Mouse (Mus musculus) MEL (cell line): ENCODE measurements around the gene Ess2. TPM values are rescaled to one million over a fixed set of nuclear protein-coding genes. Genes with fewer than 3 reads are reported as not detected.

Source experiments
- DNase-seq: peaks from one replicate; pipeline ENCODE4 v3.0.0; 2011; ENCODE audit warnings: low read depth, low spot score
- H3K27ac ChIP-seq: 2 replicates; pipeline ENCODE4 v1.5.1; 2012; ENCODE audit warnings: low read depth, mild to moderate bottlenecking, control low read depth, low read length, moderate library complexity; ENCODE audit not compliant: control insufficient read depth
- H3K27me3 ChIP-seq, 2 experiments: fragments of 150-350 bp in 1 of 2; sonication (generic) in 1 of 2; 2 replicates each; pipeline ENCODE4 v1.6.1; 2012; ENCODE audit warnings: low read length in 2 of 2, mild to moderate bottlenecking in 2 of 2, improper control_type of control experiment in 1 of 2, moderate library complexity in 1 of 2; ENCODE audit not compliant: insufficient read depth in 2 of 2, control insufficient read depth in 1 of 2
- H3K36me3 ChIP-seq, 2 experiments: 2 replicates each; pipeline ENCODE4 v1.6.1; 2012 to 2014; ENCODE audit warnings: low read length in 2 of 2, improper control_type of control experiment in 1 of 2, inconsistent platforms in 1 of 2, mild to moderate bottlenecking in 1 of 2; ENCODE audit not compliant: insufficient read depth in 2 of 2, control insufficient read depth in 1 of 2
- H3K4me1 ChIP-seq, 2 experiments: fragments of 150-350 bp in 1 of 2; sonication (generic) in 1 of 2; 2 replicates each; pipeline ENCODE4 v1.6.1; 2012; ENCODE audit warnings: low read length in 2 of 2, improper control_type of control experiment in 1 of 2, mild to moderate bottlenecking in 1 of 2; ENCODE audit not compliant: insufficient read depth in 2 of 2, control insufficient read depth in 1 of 2
- H3K4me3 ChIP-seq, 2 experiments: fragments of 150-350 bp in 1 of 2; sonication (generic) in 1 of 2; 2 replicates each; pipeline ENCODE4 v1.5.1; 2012; ENCODE audit warnings: low read depth in 2 of 2, low read length in 2 of 2, mild to moderate bottlenecking in 2 of 2, moderate library complexity in 2 of 2, control low read depth in 1 of 2, improper control_type of control experiment in 1 of 2; ENCODE audit not compliant: control insufficient read depth in 1 of 2, insufficient read depth in 1 of 2
- H3K79me2 ChIP-seq: 2 replicates; pipeline ENCODE4 v1.6.1; 2012; ENCODE audit warnings: mild to moderate bottlenecking, low read length, moderate library complexity; ENCODE audit not compliant: control insufficient read depth, poor library complexity, insufficient read depth
- H3K9ac ChIP-seq: 2 replicates; pipeline ENCODE4 v1.6.1; 2012; ENCODE audit warnings: low read depth, mild to moderate bottlenecking, control low read depth, low read length, moderate library complexity; ENCODE audit not compliant: control insufficient read depth, poor library complexity, severe bottlenecking
- H3K9me3 ChIP-seq: fragments of 150-350 bp; sonication (generic); replicated peaks from 2 replicates; pipeline ENCODE4 v1.6.1; 2012; ENCODE audit warnings: mild to moderate bottlenecking, low read length, improper control_type of control experiment, moderate library complexity; ENCODE audit not compliant: insufficient read depth
- BHLHE40 ChIP-seq: IDR thresholded peaks from 2 replicates; pipeline ENCODE4 v1.6.1; 2012; ENCODE audit warnings: low read depth, mild to moderate bottlenecking, inconsistent platforms, low read length, improper control_type of control experiment, borderline replicate concordance
- CHD1 ChIP-seq: IDR thresholded peaks from 2 replicates; pipeline ENCODE4 v1.6.1; 2012; ENCODE audit warnings: low read depth, mild to moderate bottlenecking, inconsistent platforms, low read length, improper control_type of control experiment
- EP300 ChIP-seq, 2 experiments: IDR thresholded peaks; 2 replicates each; pipeline ENCODE4 v1.6.1; 2011; ENCODE audit warnings: improper control_type of control experiment in 2 of 2, low read length in 2 of 2, low read depth in 1 of 2, mild to moderate bottlenecking in 1 of 2
- ETS1 ChIP-seq: IDR thresholded peaks from 2 replicates; pipeline ENCODE4 v1.6.1; 2012; ENCODE audit warnings: low read depth, mild to moderate bottlenecking, inconsistent platforms, low read length, improper control_type of control experiment, moderate library complexity
- JUND ChIP-seq: IDR thresholded peaks from 2 replicates; pipeline ENCODE4 v1.6.1; 2011; ENCODE audit warnings: low read depth, mild to moderate bottlenecking, improper control_type of control experiment, low read length
- MAFK ChIP-seq: IDR thresholded peaks from 2 replicates; pipeline ENCODE4 v1.6.1; 2011; ENCODE audit warnings: low read depth, mild to moderate bottlenecking, low read length, improper control_type of control experiment, borderline replicate concordance
- MAZ ChIP-seq: IDR thresholded peaks from 2 replicates; pipeline ENCODE4 v1.6.1; 2012; ENCODE audit warnings: low read depth, mild to moderate bottlenecking, inconsistent platforms, low read length, improper control_type of control experiment
- MEF2A ChIP-seq: IDR thresholded peaks from 2 replicates; pipeline ENCODE4 v1.6.1; 2014; ENCODE audit warnings: low read depth, mild to moderate bottlenecking, inconsistent platforms, low read length, improper control_type of control experiment; ENCODE audit not compliant: poor library complexity, insufficient replicate concordance, severe bottlenecking; ENCODE audit errors: extremely low read depth
- MXI1 ChIP-seq: IDR thresholded peaks from 2 replicates; pipeline ENCODE4 v1.6.1; 2011; ENCODE audit warnings: mild to moderate bottlenecking, low read depth, low read length, improper control_type of control experiment
- MYC ChIP-seq: IDR thresholded peaks from 2 replicates; pipeline ENCODE4 v1.6.1; 2011; ENCODE audit warnings: low read depth, mild to moderate bottlenecking, low read length, improper control_type of control experiment, moderate library complexity
- NELFE ChIP-seq: IDR thresholded peaks from 2 replicates; pipeline ENCODE4 v1.6.1; 2011; ENCODE audit warnings: low read depth, low read length, improper control_type of control experiment
- NRF1 ChIP-seq: IDR thresholded peaks from 2 replicates; pipeline ENCODE4 v1.6.1; 2014; ENCODE audit warnings: low read depth, mild to moderate bottlenecking, inconsistent platforms, low read length, improper control_type of control experiment, moderate library complexity; ENCODE audit not compliant: poor library complexity, insufficient read depth, severe bottlenecking
- POLR2AphosphoS5 ChIP-seq: IDR thresholded peaks from 2 replicates; pipeline ENCODE4 v1.6.1; 2012; ENCODE audit warnings: low read depth, borderline replicate concordance, mild to moderate bottlenecking, inconsistent platforms, low read length, moderate library complexity, mixed read lengths
- SIN3A ChIP-seq: IDR thresholded peaks from 2 replicates; pipeline ENCODE4 v1.6.1; 2012; ENCODE audit warnings: low read length, improper control_type of control experiment, inconsistent platforms
- TCF12 ChIP-seq: IDR thresholded peaks from 2 replicates; pipeline ENCODE4 v1.6.1; 2014; ENCODE audit warnings: low read depth, mild to moderate bottlenecking, inconsistent platforms, low read length, improper control_type of control experiment, moderate library complexity
- UBTF ChIP-seq: IDR thresholded peaks from 2 replicates; pipeline ENCODE4 v1.6.1; 2012; ENCODE audit warnings: low read depth, mild to moderate bottlenecking, inconsistent platforms, low read length, improper control_type of control experiment, moderate library complexity, borderline replicate concordance; ENCODE audit not compliant: insufficient read depth
- USF1 ChIP-seq: IDR thresholded peaks from 2 replicates; pipeline ENCODE4 v1.6.1; 2014; ENCODE audit warnings: low read depth, mild to moderate bottlenecking, inconsistent platforms, low read length, improper control_type of control experiment, moderate library complexity
- USF2 ChIP-seq, 2 experiments: IDR thresholded peaks; 2 replicates each; pipeline ENCODE4 v1.6.1; 2011 to 2012; ENCODE audit warnings: improper control_type of control experiment in 2 of 2, low read length in 2 of 2, borderline replicate concordance in 1 of 2, inconsistent platforms in 1 of 2, low read depth in 1 of 2, mild to moderate bottlenecking in 1 of 2; ENCODE audit not compliant: insufficient read depth in 1 of 2
- ZC3H11A ChIP-seq: IDR thresholded peaks from 2 replicates; pipeline ENCODE4 v1.6.1; 2012; ENCODE audit warnings: low read depth, mild to moderate bottlenecking, inconsistent platforms, low read length, improper control_type of control experiment
- ZKSCAN1 ChIP-seq: IDR thresholded peaks from 2 replicates; pipeline ENCODE4 v1.6.1; 2012; ENCODE audit warnings: low read depth, mild to moderate bottlenecking, inconsistent platforms, low read length, improper control_type of control experiment, moderate library complexity
- polyA plus RNA-seq, 2 experiments: library from polyadenylated mRNA; stranded (reverse) in 1 of 2; unstranded in 1 of 2; fragments of >175 nt in 1 of 2; fragments of >200 nt in 1 of 2; gene quantifications; 2 replicates each; pipeline versions ENCODE4 v1.2.1 to v1.2.4; 2012; ENCODE audit warnings: low replicate concordance in 2 of 2, low read depth in 1 of 2; ENCODE audit not compliant: insufficient read length in 2 of 2, insufficient read depth in 1 of 2, missing spikeins in 1 of 2
- total RNA-seq: library from RNA; depleted of rRNA; stranded (reverse); fragments of 300-350 nt; gene quantifications from 2 replicates; pipeline ENCODE4 v1.2.3, GENCODE M21; 2012

Ess2 gene
- total and polyA plus RNA-seq, 3 experiments: 21.7 to 26.8 TPM; not detected in 1

- H3K4me3 ChIP-seq: no peak within 1 kb of the TSS
- H3K27me3 ChIP-seq: no peaks in the 10 kb centered on the region
- H3K4me1 ChIP-seq: peaks cover 0 to 3% of the 10 kb centered on the region in 2 experiments; a peak in 2 of 4 replicates
- peaks cover 10% of the 10 kb centered on the region for H3K79me2 ChIP-seq
- H3K9me3 ChIP-seq: no peaks in the 10 kb centered on the region
- TF ChIP-seq USF1: no peak
- no peak for TF ChIP-seq TCF12
- TF ChIP-seq EP300 (IDR thresholded peaks at IDR 0.05; ENCODE audit: low read depth in 1 of 2, low read length in 2 of 2): no peak
- H3K9ac ChIP-seq: no peak within 1 kb of the TSS
- H3K36me3 ChIP-seq: peaks cover 0 to 3% of the 10 kb centered on the region in 2 experiments; a peak in 1 of 4 replicates
- no peak for DNase-seq
- H3K27ac ChIP-seq: no peak within 1 kb of the TSS
Observed at GRCm38 (mm10) chr16:17914307-17915249, 3.4 kb upstream of the Ess2 start, which contains the start of gene Gsc2. TSS of gene Gsc2 (minus strand) at chr16:17915059.

- TF ChIP-seq UBTF (no peak), ETS1 (no peak), CHD1 (no peak), MAZ (no peak)
- Histone ChIP-seq H3K4me3 (no peak within 1 kb of the TSS), H3K36me3 (peaks cover 0 to 2% of the 10 kb centered on the region in 2 experiments; a peak in 1 of 4 replicates), H3K27me3 (no peaks in the 10 kb centered on the region), H3K4me1 (no peaks in the 10 kb centered on the region), H3K79me2 (no peaks in the 10 kb centered on the region), H3K9me3 (no peaks in the 10 kb centered on the region), H3K27ac (no peak within 1 kb of the TSS), H3K9ac (no peak within 1 kb of the TSS)
- DNase-seq: no peak
Observed at GRCm38 (mm10) chr16:17898462-17898861, 12.7 kb downstream of the Ess2 start, which contains the start of the genes Dgcr2 and Tssk2. TSS of gene Dgcr2 (minus strand) at chr16:17898562. TSS of gene Tssk2 (plus strand) at chr16:17898637.

- Histone ChIP-seq H3K9ac (no peak overlapping the region), H3K9me3 (no peaks in the 10 kb centered on the region), H3K4me1 (peaks cover 0 to 8% of the 10 kb centered on the region in 2 experiments; a peak in 2 of 4 replicates), H3K79me2 (peaks cover 4% of the 10 kb centered on the region), H3K27me3 (no peaks in the 10 kb centered on the region), H3K4me3 (no peak overlapping the region), H3K27ac (no peak overlapping the region), H3K36me3 (peaks cover 0 to 5% of the 10 kb centered on the region in 2 experiments; a peak in 1 of 4 replicates)
- TF ChIP-seq MAFK (no peak), BHLHE40 (no peak), JUND (no peak), MEF2A (no peak), USF2 (IDR thresholded peaks at IDR 0.05; ENCODE audit: borderline replicate concordance in 1 of 2, insufficient read depth in 1 of 2, low read depth in 1 of 2, low read length in 2 of 2) (no peak), NELFE (no peak), ZKSCAN1 (no peak), ZC3H11A (no peak), SIN3A (no peak), POLR2AphosphoS5 (no peak), MYC (no peak), MXI1 (no peak), NRF1 (no peak), USF1 (no peak)
- no peak for DNase-seq
Observed at GRCm38 (mm10) chr16:17896091-17896490, 15.1 kb downstream of the Ess2 start.
